Comparison of ENCODE assay signal across 23 mouse cellular contexts in genomic region chr2:159451439-159451838, GRCm38 (mm10).
DNase-seq lines count a peak whose midpoint lies in the region; ATAC-seq and TF ChIP-seq lines count a peak whose summit lies in the region.
"Had no signal": no experiment of that assay in that cellular context is flagged by ENCODE, and none has a peak within 500 bp of the region (broad histone marks: within the 10 kb centered on the region; RNA-seq: fewer than 3 reads in every experiment).

No protein-coding gene starts in this region.

- H3K9ac ChIP-seq in lung, postnatal 0 days (replicated peaks; ENCODE audit: low read depth): no peak overlapping the region
- H3K9ac ChIP-seq: embryonic facial prominence, embryonic 12.5 days; forebrain, embryonic 13.5 days; forebrain, embryonic 15.5 days had no signal

- H3K9me3 ChIP-seq in lung, postnatal 0 days (ENCODE audit: low read length): no peaks in the 10 kb centered on the region
- H3K9me3 ChIP-seq: embryonic facial prominence, embryonic 10.5 days; embryonic facial prominence, embryonic 12.5 days; forebrain, embryonic 13.5 days; forebrain, embryonic 15.5 days had no signal

- H3K4me1 ChIP-seq in lung, postnatal 0 days (ENCODE audit: insufficient read depth, low read depth, low read length): no peaks in the 10 kb centered on the region
- H3K4me1 ChIP-seq in lung, adult 2 months (ENCODE audit: control insufficient read depth, insufficient read depth, low read length): peaks cover 4% of the 10 kb centered on the region
- H3K4me1 ChIP-seq: embryonic facial prominence, embryonic 10.5 days; embryonic facial prominence, embryonic 12.5 days; forebrain, embryonic 13.5 days; forebrain, embryonic 15.5 days had no signal

- 25% methylated on average over 9 of the region's 9 CpGs for WGBS in lung, postnatal 0 days
- 26% methylated on average over 9 of the region's 9 CpGs for WGBS in lung, adult 2 months

- ATAC-seq in lung, postnatal 0 days: no peak
- ATAC-seq: activated CD4-positive, CD25-positive, alpha-beta regulatory T cell, adult 4 months; CD4-positive, CD25-positive, alpha-beta regulatory T cell, adult 4 months; forebrain, embryonic 13.5 days; forebrain, embryonic 15.5 days; Patski had no signal

- H3K27ac ChIP-seq in lung, postnatal 0 days (ENCODE audit: low read length): no peak overlapping the region
- H3K27ac ChIP-seq: embryonic facial prominence, embryonic 10.5 days; embryonic facial prominence, embryonic 12.5 days; forebrain, embryonic 13.5 days; forebrain, embryonic 15.5 days had no signal

- TF ChIP-seq EP300 in lung, postnatal 0 days (IDR thresholded peaks at IDR 0.05): peak; percentile 73

- intact Hi-C loops in heart, postnatal 25 days (cut with DNase I): no loop called here

- no peak for TF ChIP-seq POLR2A in lung, adult 2 months (IDR thresholded peaks at IDR 0.05; ENCODE audit: borderline replicate concordance, extremely low read depth, low read depth, low read length)

- H3K27me3 ChIP-seq in lung, postnatal 0 days (replicated peaks; ENCODE audit: insufficient read depth, low read length): no peaks in the 10 kb centered on the region
- H3K27me3 ChIP-seq: forebrain, embryonic 13.5 days; forebrain, embryonic 15.5 days; Patski had no signal

- no peak for TF ChIP-seq CTCF in lung, postnatal 0 days (IDR thresholded peaks at IDR 0.05)
- TF ChIP-seq CTCF in lung, adult 2 months (IDR thresholded peaks at IDR 0.05; ENCODE audit: insufficient read depth, low read length): no peak

- no peaks in the 10 kb centered on the region for H3K36me3 ChIP-seq in lung, postnatal 0 days (ENCODE audit: insufficient read depth, low read length)
- H3K36me3 ChIP-seq: embryonic facial prominence, embryonic 10.5 days; embryonic facial prominence, embryonic 12.5 days; forebrain, embryonic 15.5 days; G1E had no signal

- no peak overlapping the region for H3K4me2 ChIP-seq in lung, postnatal 0 days (replicated peaks; ENCODE audit: low read depth, low read length)
- H3K4me2 ChIP-seq: embryonic facial prominence, embryonic 12.5 days; forebrain, embryonic 13.5 days; forebrain, embryonic 15.5 days had no signal

- no peak overlapping the region for H3K4me3 ChIP-seq in lung, postnatal 0 days (ENCODE audit: low read depth, low read length)
- H3K4me3 ChIP-seq in lung, adult 2 months (replicated peaks; ENCODE audit: extremely low read depth, low read depth, low read length): no peak overlapping the region
- H3K4me3 ChIP-seq: embryonic facial prominence, embryonic 10.5 days; embryonic facial prominence, embryonic 12.5 days; forebrain, embryonic 13.5 days; forebrain, embryonic 15.5 days had no signal

- DNase-seq in heart, adult 11 months: peak; percentile 80
- DNase-seq in heart, postnatal 25 days (ENCODE audit: low spot score): no peak
- peak; percentile 7 for DNase-seq in lung, postnatal 0 days (ENCODE audit: low spot score)
- no peak for DNase-seq in lung, adult 2 months
- peak; percentile 9 for DNase-seq in lung, postnatal 36 days
- no peak for DNase-seq in lung, postnatal 25 days (ENCODE audit: low spot score)
- DNase-seq: adrenal gland, adult 8-10 months; adrenal gland, postnatal 14 days; adrenal gland, postnatal 36 days; B cell, adult 2 months; cerebellum, adult 11-12 months; cerebellum, adult 2 months; cerebellum, adult 9-10 months; cerebellum, postnatal 10 days; cerebellum, postnatal 25 days had no signal

Comparison
In these comparisons a context has a peak if more than half of its experiments do, and no peak if none do; other contexts are left out.
1. DNase-seq: peak in heart, adult 11 months (single experiment), lung, postnatal 0 days (single experiment) and lung, postnatal 36 days (single experiment); none in heart, postnatal 25 days (single experiment), lung, adult 2 months (single experiment) and lung, postnatal 25 days (single experiment).